Mouse (Mus musculus): Measurements from ENCODE around the gene Stk16. TPM values are rescaled to one million over a fixed set of nuclear protein-coding genes. Genes with fewer than 3 reads are reported as not detected.
"Not testable (repeated sequence)": the region's sequence is repeated elsewhere in the genome, so short reads cannot be mapped to it uniquely, and the experiment has no call there.

Stk16 gene
- total RNA-seq, 4 experiments from 2014 or later = 29.3 to 44.0 (median 36.4) TPM

GRCm38 (mm10) chr1:75212542-75212941 is 1.9 kb downstream of the Stk16 start:
- no peak for DNase-seq (ENCODE audit: low spot score)

DNA sequence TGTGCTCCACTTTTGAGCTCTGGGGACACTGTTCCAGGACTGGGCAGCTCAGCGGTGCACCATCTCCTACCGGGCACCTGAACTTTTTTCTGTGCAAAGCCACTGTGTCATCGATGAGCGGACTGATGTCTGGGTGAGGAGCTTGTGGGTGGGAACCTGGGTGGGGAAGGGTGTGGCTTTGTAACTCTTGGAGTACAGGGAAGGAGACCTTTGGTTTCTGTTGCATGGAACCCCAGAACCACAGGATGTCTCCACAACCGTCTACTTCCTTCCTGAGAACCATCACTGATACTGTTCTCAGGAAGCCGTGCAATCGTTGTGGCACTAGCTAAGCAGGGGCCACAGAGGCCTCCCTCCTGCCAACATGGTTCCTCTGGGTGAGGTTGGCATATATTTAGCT is 2.5 kb downstream of the Stk16 start:
- no peak for DNase-seq (ENCODE audit: low spot score)

- no peak for DNase-seq (ENCODE audit: low spot score)
Observed at GRCm38 (mm10) chr1:75214442-75214841, 3.8 kb downstream of the Stk16 start.

DNA sequence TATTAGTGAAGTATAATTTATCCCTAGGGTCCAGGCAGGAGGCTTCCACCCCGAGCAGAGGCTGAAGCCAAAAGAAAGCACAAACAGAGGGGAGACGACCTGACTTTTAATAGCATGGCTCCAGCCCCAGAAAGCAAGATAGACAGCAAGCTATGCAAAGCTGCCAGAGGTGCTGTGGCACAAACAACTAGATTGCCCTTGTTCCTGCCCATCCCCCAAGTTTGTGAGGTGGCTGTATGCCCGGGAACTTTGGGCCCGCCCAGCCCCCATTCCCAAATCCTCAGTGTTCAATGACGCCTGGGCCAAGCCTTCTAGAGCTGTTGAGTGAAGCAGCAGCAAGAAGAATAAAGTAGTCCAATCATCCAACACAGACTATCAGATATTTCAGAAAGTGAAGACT is 4.2 kb downstream of the Stk16 start:
- DNase-seq (ENCODE audit: low spot score) = peak; percentile 79

- DNase-seq (ENCODE audit: low spot score) = no peak
Observed at GRCm38 (mm10) chr1:75215785-75216184, 5.1 kb downstream of the Stk16 start.

- DNase-seq (ENCODE audit: low spot score) = peak; percentile 57
Observed at GRCm38 (mm10) chr1:75216797-75217585, 6.4 kb downstream of the Stk16 start.

GRCm38 (mm10) chr1:75217893-75218226 is 7.2 kb downstream of the Stk16 start:
- no peak for DNase-seq (ENCODE audit: low spot score)

- DNase-seq (ENCODE audit: low spot score) = peak; percentile 71
Observed at GRCm38 (mm10) chr1:75218227-75219001, 7.8 kb downstream of the Stk16 start.

- peak; percentile 89 for DNase-seq (ENCODE audit: low spot score)
Observed at GRCm38 (mm10) chr1:75219078-75219477, 8.4 kb downstream of the Stk16 start.

DNA sequence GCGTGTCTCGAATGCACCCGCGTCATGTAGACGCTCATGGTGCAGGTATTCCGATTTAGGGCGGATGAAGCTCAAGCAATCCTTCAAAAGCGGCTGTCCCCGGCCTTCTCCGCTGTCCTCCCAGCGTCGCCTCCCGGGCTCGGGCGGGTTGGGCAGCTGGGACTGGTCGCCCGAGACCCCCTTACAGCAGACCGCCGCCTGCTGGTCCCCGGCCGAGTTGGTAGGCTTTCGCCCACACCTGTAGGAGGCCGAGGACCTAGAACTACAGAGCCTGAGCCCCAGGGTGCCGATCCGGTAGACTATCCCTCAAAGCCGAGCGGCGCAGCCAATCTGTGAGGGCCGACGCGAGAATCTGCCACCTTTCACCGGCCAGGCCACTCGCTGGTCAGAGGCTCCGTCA is 8.9 kb downstream of the Stk16 start, which contains the start of gene Tuba4a:
Tuba4a (minus strand) TSS at position 335 of the 400 bp plus-strand sequence.
- DNase-seq (ENCODE audit: low spot score) = no peak

- no peak for DNase-seq (ENCODE audit: low spot score)
Observed at GRCm38 (mm10) chr1:75221538-75221937, 10.9 kb downstream of the Stk16 start.

DNA sequence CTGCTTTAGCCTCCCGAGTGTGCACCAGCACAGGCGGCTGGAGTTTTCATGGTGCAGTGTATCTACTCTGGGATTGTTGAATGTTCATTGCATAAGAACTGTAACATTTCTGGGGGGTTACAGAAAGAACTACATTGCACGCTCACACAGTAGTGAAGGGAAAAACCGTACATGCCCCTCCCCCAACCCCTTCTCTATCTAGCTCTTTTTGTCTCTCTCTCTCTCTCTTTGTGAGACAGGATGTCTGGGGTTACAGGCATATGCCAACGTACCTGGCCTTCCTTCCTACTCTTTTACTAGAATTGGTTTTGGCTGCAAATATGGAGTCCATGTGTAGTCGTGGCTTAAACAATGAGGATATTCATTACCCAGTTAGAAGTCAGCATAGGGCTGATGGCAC is 12.3 kb downstream of the Stk16 start:
- DNase-seq (ENCODE audit: low spot score) = no peak

GRCm38 (mm10) chr1:75223532-75223931 is 12.9 kb downstream of the Stk16 start:
- no peak for DNase-seq (ENCODE audit: low spot score)

DNA sequence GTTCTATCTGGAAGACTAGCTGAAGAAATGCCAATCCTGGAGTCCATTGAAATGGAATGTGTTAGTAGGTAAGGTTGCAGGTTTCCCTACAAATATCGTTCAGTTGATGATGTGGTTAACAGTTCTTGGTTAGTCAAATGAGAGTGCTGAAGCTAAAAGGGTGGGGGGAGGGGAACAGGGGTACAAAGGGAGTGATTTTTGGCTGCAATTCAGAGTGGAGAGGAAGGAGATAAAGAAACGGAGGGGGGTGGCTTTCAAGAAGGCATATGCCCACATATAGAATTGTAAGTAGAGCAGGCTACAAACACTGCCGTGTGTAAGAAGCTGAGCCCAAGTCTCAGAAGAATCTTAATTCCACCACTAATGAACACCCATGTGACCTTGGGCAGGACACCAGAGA is 14.8 kb downstream of the Stk16 start:
- DNase-seq (ENCODE audit: low spot score) = no peak

GRCm38 (mm10) chr1:75226138-75226537 is 15.5 kb downstream of the Stk16 start:
- DNase-seq (ENCODE audit: low spot score) = no peak

GRCm38 (mm10) chr1:75227653-75228052 is 17.0 kb downstream of the Stk16 start:
- DNase-seq (ENCODE audit: low spot score) = no peak

DNA sequence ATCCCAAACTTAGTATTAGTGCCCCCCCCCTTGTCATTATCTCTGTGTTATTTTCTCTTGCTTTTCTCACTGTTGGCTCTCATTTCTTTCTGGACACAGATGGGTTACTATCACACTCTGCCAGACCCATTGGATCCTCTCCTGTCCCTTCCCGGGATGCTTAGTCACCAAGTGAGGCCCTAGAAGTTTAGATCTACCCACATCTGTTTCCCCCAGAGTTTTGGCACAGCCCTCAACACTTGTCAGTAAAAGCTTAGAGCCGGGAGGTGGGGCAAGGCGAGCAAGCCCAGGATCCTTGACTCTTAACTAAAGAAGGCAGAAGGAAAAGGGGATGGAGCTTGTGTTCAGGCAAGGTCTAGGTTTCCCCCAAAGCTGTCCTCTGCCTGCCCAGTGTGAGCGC is 18.5 kb downstream of the Stk16 start:
- no peak for DNase-seq (ENCODE audit: low spot score)

DNA sequence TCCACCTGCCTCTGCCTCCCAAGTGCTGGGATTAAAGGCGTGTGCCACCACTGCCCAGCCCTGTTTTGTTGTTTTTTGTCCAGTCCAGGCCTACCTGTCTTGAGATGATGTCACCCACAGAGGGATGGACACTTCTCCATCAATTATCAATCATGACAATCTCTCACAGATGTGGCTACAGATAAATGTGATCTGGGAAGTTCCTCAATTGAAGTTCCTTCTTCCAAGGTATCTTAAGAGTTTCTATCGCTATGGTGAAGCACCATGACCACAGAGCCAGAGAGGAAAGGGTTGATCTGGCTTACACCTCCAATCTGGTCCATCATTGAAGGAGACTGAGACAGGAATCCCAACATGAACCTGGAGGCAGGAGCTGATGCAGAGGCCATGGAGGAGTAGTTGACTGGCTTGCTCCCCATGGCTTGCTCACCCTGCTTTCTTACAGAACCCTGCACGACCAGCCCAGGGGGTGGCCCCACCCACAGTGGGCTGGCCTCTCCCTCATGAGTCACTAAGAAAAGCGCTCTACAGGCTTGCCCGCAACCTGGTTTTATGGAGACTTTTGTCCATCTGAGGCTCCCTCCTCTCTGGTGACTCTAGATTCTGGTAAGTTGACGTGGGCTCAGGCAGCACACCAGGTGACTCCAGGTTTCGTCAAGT is 19.8 kb downstream of the Stk16 start:
- no peak for DNase-seq (ENCODE audit: low spot score)

GRCm38 (mm10) chr1:75231224-75231623 is 20.6 kb downstream of the Stk16 start:
- no peak for DNase-seq (ENCODE audit: low spot score)

- no peak for DNase-seq (ENCODE audit: low spot score)
Observed at GRCm38 (mm10) chr1:75231664-75232152, 21.1 kb downstream of the Stk16 start, which contains the start of gene A630095N17Rik. A630095N17Rik (minus strand) TSS chr1:75232102.

DNA sequence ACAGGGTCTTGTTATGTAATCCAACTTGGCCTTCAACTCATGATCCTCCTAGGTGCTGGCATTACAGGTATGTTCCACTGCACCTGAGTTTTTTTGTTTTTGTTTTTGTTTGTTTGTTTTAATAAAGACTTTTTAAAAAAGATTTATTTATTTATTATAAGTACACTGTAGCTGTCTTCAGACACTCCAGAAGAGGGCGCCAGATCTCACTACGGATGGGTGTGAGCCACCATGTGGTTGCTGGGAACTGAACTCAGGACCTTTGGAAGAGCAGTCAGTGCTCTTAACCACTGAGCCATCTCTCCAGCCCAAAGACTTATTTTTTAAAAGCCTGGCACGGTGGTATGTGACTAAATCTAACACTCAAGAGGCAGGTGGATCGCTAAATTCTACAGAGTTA is 21.9 kb downstream of the Stk16 start:
- DNase-seq (ENCODE audit: low spot score) = not testable (repeated sequence)

- peak; percentile 64 for DNase-seq (ENCODE audit: low spot score)
Observed at GRCm38 (mm10) chr1:75234606-75235005, 24.0 kb downstream of the Stk16 start.

Data from heart, adult 8-10 months (tissue).